Mouse (Mus musculus): Measurements from ENCODE around the gene D430041D05Rik. TPM values are rescaled to one million over a fixed set of nuclear protein-coding genes. Genes with fewer than 3 reads are reported as not detected.

D430041D05Rik gene
- 0.10 TPM for polyA plus RNA-seq (2014; fragmentation: Illumina TruSeq; extraction: RNeasy Lipid Tissue Mini Kit (QIAGEN cat#74804); ENCODE audit: insufficient read depth, low read depth, low replicate concordance)

GRCm38 (mm10) chr2:104410963-104411545, at the start of gene D430041D05Rik:
D430041D05Rik (minus strand) TSS chr2:104411013.

GRCm38 (mm10) chr2:104122505-104123378, 288.1 kb downstream of the D430041D05Rik start, which contains the start of gene A930018P22Rik:
A930018P22Rik (plus strand) TSS chr2:104122769.

GRCm38 (mm10) chr2:104095741-104096213, 315.0 kb downstream of the D430041D05Rik start, which contains the start of gene Cd59a:
Cd59a (plus strand) TSS chr2:104095801.

Other genes with a start within 250 kb of the D430041D05Rik start
- gene Hipk3, start 83.4 kb upstream of the D430041D05Rik start, polyA plus RNA-seq (2014; fragmentation: Illumina TruSeq; extraction: RNeasy Lipid Tissue Mini Kit (QIAGEN cat#74804); ENCODE audit: insufficient read depth, low read depth, low replicate concordance), result 26.0 TPM
- gene Cstf3, start 179.5 kb upstream of the D430041D05Rik start, polyA plus RNA-seq (2014; fragmentation: Illumina TruSeq; extraction: RNeasy Lipid Tissue Mini Kit (QIAGEN cat#74804); ENCODE audit: insufficient read depth, low read depth, low replicate concordance), result 13.4 TPM

Measured in lung, adult 10 weeks (tissue).